Mouse (Mus musculus) CH12F3 (cell line): ENCODE data around the gene Bloc1s1.

Experiments
- in situ Hi-C: fragments of 300-500 bp; cut with MboI; formaldehyde crosslinking; loops from 2 replicates; pipeline ENCODE4 v1.14.3; 2020; ENCODE audit warnings: low sequenced_read_pairs

Gene Bloc1s1

GRCm38 (mm10) chr10:128878291-128878690 lies 45.5 kb downstream of the Bloc1s1 start:
- in situ Hi-C loops = no loop called here

DNA sequence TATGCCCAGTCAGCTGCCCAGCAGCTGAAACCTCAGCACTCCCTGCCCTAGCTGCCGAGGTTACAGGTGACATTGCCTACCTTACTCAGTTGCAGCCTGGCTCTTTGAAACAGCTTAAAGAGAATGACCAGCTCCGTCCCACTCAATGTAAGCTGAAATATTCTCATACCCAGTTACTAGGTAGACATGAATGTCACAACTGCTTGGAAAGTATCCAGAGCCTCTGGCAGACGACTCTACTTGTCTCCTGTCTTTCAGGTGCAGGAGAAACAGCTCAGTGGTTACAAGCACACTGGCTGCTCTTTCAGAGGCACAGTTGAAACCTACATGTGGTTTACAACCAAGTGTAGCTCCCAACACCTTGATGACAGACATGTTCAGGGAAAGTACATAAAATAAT lies 53.5 kb downstream of the Bloc1s1 start:
- in situ Hi-C loops = no loop called here
